Mouse (Mus musculus) left cerebral cortex, adult 9 months (tissue): ENCODE data around the gene Hoxc12.

ENCODE experiments used
- DNase-seq, 2 experiments: peaks; one replicate each; pipeline ENCODE4 v3.0.0; 2022; ENCODE audit warnings: low spot score in 2 of 2

The Hoxc12 gene

DNA sequence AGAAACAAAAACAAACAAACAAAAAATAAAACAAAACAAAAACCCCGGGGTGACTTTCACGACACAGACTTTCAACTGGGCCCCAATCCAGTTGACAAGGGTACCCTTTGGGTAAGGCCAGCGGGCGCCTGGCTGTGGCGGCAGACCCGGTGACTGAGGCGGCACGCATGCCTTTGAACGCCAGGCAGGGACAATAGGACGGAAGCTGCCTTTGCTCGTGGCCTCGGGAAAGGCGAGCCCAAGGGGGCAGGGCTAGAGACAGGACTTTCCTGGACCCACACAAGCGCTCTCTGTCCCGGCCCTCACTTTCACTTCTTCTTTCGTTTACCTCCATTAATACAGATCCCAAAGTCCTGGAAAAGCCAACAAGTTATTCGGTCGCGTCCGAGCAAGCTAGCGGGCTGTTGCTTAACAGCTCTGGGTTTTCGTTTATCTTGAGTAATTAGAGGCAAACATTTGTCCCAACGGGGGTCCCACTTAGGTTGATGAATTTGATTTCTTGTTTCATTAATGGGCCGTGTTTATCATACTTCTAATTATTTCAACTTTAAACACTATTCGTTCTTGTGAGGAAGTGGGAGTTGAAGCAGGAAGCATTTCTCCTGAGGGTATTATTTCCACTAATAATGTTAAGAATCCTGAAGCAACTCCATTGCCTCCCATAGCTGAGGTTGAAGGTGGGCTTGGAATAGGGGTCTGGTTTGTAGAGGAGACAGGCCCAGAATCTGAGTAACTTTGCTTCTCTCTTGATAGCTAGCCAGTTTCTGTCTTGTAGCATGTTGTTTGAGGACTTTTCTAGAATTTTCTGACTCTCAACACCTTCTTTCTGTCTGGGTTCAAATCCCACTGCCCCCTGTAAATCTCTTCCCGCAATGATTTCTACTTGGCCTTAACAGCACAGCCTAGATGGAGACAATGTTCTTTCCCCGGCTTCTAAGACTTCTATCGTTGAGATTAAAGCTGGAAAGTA, 27.4 kb downstream of the Hoxc12 start:
- no peak for DNase-seq

DNA sequence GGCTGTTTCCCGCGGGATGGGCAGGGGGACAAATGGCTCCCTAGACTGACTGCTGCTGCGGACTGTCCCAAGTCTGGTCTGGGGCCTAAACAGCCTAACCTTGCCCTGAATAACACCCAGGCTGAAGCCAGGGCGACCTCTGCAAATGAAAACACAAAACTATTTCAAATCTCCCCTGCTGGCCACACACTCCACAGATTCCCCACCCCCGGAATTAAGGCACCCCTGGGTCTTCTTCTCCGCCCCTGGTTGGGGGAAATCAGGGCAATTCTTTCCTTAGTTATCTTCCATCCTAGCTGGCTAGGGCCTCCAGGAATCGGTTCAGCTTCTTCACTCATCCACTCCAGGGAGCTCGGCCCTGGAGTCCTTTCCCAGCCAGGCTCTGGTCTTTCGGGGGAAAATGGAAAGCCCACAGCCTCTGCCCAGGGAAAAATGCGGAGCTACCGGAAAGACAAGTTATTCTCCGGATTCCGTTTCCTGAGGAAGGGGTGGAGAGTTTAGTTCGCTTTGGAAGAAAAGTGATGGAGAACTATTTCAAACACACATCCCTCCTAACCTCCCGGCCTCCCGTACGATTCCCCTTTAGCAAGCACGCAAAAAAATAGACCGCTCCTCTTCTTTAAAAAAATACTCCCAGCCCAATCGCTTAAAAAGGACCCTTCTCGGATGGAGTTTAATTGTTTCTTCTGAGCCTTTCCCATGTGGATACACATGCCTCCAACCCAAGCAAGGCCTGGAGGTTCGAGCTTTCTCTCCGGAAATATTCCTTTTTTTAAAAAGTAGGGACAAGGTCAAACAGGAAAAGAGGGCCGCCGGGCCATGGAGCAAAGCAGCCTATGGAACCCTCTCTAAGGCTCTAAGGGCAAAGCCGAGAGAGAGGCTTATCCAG, 28.7 kb downstream of the Hoxc12 start:
- DNase-seq: no peak

DNA sequence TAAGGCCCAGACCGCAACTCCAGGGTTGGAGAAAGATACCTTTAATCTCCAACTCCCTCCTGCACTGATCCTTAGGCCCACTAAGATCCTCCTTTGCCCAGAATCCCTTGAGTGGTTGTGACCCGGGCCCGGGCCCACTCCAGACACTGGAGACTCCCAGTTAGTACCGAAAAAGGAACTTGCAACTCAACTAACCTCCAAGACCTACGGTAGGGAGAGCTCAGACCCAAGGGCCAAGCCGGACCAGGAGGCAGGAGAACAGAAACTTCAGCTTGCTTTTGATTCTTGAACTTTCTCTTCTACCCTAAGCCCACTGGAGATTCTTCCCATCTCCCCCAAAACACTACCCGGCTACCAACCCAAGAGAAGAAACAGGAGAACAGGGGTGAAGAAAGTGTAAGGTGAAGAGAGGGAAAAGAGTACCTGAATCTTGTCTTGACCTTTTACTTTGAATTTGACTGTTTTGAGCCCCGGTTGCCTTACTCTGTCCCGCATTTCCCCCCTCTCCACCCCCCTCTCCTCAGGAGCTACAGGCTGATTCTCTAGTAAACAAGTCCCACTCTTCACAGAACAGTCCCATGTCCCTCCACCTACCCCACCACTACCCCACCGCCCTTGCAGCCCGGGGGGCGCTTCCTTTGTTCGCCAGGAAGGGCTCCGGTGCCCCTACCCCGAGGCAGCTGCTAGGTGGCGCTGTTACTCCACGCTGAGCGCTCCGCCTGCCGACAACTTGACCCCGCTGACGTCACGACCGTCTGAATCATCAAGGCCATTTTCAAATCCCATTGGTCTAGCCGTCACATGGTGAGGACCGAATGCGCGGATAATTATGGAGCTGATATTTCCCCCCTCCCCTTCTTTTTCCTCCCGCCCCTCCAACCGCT, 29.6 kb downstream of the Hoxc12 start:
- no peak for DNase-seq

DNA sequence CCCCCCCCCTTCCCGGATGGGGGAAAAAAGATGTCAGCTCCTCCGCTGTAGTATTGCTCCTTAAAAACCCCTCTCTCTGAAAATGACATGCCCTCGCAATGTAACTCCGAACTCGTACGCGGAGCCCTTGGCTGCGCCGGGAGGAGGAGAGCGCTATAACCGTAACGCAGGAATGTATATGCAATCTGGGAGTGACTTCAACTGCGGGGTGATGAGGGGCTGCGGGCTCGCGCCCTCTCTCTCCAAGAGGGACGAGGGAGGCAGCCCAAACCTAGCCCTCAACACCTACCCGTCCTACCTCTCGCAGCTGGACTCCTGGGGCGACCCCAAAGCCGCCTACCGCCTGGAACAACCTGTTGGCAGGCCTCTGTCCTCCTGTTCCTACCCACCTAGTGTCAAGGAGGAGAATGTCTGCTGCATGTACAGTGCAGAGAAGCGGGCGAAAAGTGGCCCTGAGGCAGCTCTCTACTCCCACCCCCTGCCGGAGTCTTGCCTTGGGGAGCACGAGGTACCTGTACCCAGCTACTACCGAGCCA, 30.3 kb downstream of the Hoxc12 start, which contains the start of gene Hoxc10:
Gene Hoxc10 (plus strand): TSS at position 21 of the 536 bp plus-strand sequence.
- DNase-seq: no peak

DNA sequence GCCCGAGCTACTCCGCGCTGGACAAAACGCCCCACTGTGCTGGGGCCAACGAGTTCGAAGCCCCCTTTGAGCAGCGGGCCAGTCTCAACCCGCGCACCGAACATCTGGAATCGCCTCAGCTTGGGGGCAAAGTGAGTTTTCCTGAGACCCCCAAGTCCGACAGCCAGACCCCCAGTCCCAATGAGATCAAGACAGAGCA, 30.7 kb downstream of the Hoxc12 start, which contains the start of gene Hoxc5:
Gene Hoxc5 (plus strand): TSS at position 132 of the 199 bp plus-strand sequence.
- DNase-seq: no peak

DNA sequence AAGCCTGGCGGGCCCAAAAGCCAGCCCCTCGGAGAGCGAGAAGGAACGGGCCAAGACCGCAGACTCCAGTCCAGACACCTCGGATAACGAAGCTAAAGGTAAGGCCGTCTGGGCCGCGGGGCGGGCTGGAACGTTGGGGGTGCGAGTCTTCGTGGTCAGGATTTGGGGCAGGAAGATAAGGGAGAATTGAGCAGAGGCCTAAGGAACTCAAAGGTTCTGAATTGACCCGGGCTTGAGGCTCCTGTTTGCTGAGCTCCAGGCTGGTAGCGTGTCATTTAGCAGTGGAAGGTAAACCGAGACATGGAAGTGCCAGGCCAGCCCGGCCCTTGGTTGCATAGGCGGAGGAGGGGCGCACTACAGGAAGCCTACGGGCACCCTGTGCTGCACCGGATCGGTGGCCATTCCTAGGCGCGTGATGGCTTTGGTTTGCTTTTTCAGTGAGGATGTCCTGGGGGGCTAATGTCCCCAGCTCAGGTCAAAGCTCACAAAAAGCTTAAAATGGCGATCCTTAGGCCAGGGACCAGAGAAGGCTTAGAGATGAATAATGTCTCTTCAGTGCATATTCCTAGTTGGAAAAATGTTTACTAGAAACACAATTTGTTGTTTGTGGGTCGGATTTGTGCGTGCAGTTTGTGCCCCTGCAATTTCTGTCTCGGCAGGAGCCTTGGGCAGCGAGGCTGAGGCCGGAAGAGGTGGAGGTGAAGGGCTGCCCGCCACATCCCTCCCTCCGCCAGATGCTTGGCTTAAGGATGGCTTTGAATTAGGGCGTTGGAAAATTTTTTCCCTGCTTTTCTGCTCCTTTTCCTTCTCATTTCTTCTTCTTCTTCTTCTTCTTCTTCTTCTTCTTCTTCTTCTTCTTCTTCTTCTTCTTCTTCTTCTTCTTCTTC, 31.2 kb downstream of the Hoxc12 start:
- no peak for DNase-seq

DNA sequence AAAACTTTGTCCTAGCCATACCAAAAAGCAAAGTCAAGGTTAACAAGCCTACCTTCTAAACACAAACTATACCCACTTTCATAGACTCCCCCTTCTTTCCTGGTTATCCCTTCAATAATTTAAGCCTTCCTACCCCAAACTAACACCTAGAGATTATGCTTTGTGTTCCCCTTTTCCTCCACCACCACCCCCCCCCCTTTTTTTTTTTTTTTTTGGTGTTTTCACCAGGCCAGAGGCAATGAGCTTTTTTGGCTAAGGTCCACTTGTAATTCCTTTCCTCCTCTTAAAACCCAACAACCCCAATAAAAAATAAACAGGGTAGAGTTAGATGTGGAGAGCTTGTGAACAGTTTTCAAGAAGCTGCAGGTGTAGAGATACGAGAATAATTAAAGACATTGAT, 32.7 kb downstream of the Hoxc12 start:
- DNase-seq: no peak

DNA sequence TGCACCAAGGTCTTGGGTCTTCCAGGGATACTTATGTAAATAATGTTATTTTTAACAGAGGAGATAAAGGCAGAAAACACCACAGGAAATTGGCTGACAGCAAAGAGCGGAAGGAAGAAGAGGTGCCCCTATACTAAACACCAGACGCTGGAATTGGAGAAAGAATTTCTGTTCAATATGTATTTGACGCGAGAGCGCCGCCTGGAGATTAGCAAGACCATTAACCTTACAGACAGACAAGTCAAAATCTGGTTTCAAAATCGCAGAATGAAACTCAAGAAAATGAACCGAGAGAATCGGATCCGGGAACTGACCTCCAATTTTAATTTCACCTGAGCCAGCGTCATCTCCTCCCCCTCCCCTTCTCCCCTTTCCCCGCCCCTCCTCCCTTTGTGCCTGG, 34.2 kb downstream of the Hoxc12 start:
- DNase-seq: no peak

DNA sequence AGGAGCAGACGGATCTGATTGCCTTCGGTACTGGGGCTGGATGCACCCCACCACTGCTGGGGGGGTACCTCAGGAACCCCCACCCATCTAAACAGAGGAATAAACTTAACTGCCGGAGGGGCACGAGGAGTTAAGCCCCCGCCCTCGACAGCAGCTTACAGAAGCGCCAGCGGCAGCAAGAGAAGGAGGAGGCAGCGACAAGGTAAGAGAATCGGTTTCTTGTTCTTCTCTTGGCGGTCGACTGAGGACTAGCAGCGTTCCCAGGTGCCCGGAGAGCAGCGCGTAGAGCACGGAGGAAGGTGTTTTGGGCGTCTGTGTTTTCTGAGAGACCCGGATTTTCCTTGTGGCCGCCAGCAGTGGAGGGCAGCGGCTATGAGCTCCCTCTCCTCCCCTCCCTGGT, 35.7 kb downstream of the Hoxc12 start:
- no peak for DNase-seq

DNA sequence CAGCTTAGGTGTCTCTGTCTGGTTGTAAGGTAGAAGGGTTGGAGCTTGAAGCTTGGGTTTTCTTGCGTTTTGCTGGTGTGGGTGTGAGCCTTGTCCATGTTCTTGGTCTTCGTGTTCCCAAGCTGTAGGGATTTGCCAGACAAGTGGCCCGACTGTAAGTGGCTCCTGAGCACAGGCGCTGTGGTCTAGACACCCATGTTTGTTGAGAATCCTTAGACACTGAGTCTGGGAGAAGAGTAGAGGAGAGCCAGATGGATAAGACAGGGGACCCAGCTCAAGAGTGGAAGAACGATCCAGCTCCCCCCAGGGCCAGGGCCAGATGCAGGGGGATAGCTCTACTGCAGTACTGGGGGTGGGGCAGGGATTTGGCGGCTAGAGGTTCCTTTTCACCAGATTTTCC, 36.2 kb downstream of the Hoxc12 start:
- no peak for DNase-seq

DNA sequence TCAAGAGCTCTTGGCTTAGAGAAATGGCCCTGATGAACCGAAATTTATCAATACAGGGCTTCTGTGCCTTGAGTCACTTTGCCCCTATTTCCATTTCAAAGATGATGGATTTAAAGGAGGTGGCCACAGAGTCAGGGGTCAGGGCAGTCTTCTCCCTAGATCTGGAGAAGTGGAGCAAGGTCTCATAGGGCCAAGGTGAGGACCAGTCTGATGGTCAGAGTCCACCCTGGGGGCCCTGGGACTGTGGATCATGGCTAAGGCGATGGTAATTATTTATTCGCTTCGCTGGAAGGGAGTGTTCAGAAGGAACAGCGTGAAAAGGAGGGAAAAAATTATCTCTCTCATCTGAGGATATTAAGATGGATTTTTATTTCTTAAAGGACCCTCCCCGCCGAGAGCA, 38.5 kb downstream of the Hoxc12 start:
- no peak for DNase-seq

DNA sequence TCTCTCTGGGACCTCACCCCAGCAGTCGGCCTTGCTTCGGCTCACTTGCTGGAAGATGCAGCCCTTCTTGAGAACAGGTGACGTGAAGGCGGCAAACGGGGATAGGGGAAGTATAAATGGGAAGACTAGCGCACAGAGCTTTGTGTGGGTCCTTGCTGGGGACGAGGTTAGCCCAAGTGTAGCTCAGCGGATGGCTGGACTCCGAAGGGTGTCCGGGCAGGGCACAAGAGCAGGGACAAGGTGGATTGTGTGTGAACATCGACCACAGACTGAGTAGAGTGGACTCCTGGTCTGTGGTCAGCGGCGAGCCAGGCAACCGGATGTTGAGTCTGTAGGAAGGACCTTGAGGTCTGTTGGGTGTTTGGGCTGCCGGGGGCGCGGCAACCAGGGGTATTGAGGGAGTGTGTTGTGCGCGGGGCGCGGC, 39.1 kb downstream of the Hoxc12 start:
- DNase-seq: no peak

DNA sequence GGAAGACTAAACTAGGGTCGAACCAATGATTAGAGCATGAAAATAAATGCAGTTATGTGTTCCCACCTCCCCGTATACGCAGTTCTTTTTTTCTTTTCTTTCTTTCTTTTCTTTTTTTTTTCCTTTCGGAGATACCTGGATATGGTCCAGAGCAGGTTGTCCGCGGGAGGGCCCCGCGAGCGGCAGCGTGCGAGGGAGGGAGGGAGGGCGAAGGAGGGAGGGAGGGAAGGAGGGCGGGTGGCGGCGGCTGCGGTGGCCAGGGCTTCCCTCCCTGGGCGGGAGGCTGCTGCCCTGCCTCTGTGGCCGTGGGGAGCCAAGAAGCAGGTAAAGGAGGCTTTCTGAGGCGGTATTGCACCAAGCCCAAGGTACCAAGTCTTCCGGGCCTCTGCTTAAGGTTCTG, 39.6 kb downstream of the Hoxc12 start, which contains the start of gene Hoxc9:
Gene Hoxc9 (plus strand): TSS at position 269 of the 400 bp plus-strand sequence.
- DNase-seq: no peak

DNA sequence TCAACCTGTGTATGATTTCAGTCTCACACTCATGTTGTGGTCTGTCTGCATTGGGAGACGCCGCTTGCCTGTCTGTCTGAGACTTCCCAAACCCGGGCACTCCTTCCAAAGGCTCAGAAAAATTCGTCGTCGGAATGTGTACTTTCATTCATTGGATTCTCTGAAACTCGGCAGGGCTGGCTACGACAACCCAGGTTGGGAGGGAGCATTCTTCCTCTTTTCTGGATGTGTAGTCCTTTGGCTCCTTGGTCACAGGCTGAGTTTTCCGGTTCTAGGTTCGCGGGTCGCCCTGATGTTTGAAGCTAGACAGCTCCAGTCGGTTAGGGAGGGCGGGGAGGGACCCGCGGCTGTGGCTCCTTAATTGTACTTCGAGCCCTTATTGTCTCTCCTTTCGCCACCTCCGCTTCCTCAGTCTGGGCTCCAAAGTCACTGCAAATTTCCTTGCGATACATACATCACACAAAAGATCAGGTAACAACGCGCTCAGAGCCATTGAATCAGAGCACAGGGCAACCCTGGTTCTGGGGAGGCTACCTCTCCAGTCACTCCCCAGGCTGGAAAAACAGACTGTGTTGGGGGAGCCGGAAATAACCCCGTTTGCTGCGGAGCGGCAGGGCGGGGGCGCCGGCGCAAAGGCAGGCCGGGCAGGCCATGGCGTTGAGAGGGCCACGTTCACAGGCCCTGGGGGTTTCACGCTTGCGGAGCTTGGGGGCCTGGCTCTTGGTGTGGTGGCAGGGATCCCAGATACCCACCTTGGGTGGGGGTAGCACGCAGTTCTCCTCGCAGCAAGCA, 40.3 kb downstream of the Hoxc12 start:
- DNase-seq: no peak

DNA sequence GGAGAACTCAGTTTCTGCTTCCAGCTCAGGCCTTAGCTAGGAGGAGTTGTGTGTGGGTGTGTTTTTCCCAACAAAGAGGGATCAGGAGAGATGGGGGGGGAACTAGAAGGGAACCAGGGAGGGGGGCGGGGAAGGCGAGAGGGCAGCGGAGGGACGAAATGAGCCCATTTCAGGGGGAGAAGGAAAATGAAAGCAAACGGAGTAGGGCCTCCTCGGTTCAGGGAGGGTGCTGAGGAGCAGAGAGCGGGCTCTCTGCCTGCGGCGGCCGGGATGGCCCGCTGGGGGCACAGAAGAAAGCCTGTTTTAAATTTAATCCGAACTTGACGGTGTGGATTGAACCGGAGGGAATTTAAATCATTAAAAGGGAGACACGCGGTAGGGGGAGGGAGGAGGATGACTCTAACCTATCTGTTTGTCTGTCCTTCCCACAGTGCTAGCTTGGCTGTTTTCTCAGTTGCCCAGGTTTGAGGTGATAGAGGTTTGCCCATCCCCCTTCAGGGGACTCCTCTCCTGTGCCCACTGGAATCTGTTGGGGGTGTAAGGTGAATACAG, 40.9 kb downstream of the Hoxc12 start:
- DNase-seq: no peak

DNA sequence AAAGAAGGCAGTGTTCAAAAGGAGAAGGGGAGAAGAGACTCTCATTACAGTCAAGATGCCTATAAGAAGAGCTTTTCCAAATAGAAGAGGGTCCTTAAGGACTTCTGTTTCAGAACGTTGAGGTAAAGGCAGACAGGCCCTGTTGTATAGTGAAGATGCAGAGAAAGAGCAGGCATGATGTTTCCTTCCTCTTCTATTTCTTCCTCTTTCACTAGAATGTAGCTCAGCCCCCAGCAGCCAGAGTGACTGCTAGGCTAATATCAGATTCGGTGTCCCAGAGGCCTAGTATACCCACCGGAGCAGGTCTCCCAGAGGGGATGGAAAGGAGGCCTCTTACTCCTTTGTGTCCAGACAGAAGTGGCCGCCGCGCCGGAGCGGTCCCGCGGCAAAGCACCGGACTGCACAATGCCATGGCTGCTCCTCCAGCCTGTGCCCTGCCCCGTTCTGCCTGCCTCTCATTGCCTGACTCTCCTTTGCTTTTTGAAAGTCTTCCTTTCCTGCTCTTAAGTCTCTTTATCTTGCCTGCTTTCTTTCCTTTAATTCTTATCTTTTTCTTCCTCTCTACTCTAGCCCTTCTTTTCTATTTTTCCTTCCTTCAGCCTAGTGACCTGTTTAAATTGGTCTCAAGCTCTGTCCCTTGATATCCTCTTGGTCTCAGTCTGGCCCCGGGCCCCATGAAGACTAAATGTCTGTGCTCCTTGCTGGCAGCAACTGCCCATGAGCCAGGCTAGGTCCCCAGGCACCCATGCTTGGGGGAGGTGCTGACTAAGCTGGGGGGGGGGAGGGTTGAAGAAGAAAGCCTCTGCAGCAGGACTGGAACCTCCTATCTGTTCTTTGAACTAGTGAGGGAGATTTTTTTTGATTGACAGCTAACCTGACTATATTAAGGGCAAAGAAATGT, 42.3 kb downstream of the Hoxc12 start:
- no peak for DNase-seq

DNA sequence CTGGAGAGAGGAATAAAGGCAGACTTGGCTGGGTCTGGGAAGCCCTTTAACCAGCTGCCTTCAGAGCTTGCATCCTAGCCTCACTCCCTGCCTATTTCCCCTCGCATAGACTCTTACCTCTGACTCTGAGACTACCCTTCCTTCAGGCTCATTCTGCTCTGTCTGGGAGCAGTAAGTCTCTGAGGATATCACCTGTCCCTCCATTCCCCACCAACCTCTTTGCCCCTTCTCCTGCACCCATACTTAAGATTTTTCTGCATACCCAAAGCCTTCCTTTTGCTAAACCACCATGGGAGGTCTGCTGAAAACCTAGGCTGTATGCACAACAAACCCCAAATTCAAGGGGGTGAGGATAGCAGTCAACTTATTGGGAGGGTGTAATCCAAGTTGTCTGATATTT, 43.4 kb downstream of the Hoxc12 start:
- no peak for DNase-seq

DNA sequence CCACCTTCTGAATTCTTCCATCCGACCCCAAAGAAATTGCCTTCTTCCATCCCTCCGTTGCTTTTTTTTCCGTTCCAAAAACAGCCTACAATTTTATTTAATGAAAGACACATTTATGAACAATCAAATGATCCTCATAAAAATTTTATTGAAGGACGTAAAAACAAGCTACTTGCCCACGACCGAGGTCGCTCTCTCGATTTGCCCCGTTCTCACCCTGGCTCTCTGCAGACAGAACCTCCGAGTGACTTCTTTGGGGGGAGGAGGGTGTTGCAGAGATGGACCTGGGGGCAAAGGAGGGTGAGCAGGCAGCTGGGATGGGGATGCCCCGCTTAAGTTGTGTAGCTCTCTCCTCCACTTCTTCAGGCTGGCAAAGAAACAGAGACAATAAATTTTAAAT, 43.8 kb downstream of the Hoxc12 start:
- DNase-seq: no peak
